Mouse (Mus musculus): ENCODE measurements at regions not wholly inside any gene's neighbourhood (a gene's known extent, or its start where the extent isn't known, plus 50 kb on each side); places are given as distances from the start of the nearest gene placed in this dataset.

GRCm38 (mm10) chr12:97312282-97313040 is 946.8 kb downstream of the Galc start:
- DNase-seq = no peak

DNA sequence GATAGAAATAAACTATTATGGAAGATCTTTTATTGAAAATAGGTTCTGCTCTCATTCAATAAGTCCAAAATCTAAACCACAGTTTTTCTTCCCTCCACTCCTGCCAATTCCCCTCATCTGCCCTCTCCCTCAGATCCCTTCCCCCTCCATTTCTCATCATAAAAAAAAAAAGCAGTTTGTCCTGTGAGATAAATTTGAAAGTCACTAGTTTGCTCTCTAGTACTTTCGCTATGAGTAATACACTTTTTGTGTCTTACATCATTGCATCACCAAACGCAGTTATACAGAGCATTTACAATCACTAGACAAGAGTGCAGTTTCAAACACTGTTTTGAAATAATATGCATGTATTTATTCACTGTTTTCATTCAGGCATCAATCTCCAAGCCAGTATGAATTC is 980.5 kb downstream of the Galc start:
- no peak for DNase-seq

DNA sequence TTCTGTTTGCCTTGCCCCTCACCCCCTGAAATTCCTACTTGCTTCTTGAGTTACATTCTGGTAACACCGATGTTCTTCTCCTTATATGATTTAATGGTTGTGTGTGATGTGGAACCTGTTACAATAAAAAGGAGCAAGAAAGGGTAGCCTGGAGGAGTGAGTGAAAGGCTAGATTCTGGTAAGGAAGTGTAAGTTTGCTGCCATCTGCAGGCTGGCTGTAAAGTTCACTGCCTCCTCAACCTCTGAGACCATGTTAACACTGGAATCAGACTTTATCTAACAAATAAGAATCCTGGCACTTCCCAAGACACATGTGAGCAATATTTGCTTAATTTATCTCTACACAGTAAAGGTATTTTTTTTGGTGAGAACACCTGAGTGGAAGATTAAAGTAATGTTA is 980.9 kb downstream of the Galc start:
- peak; percentile 7 to 15 for DNase-seq

Data from cerebellum, postnatal 14 days (tissue).